Mouse (Mus musculus) neural tube, embryonic 11.5 days (tissue): ENCODE measurements at regions not wholly inside any gene's neighbourhood (a gene's known extent, or its start where the extent isn't known, plus 50 kb on each side); places are given as distances from the start of the nearest gene placed in this dataset.
"Not testable (repeated sequence)": the region's sequence is repeated elsewhere in the genome, so short reads cannot be mapped to it uniquely, and the experiment has no call there.

Source experiments
- ATAC-seq: fragments of 200-750 bp; cut with Nextera tagmentation; 2 replicates; pipeline ENCODE4 v1.8.0; 2017; ENCODE audit warnings: moderate number of reproducible peaks, mild to moderate bottlenecking, moderate TSS enrichment, moderate library complexity; ENCODE audit not compliant: insufficient read depth, low FRiP score, low TSS enrichment
- DNase-seq: peaks from one replicate; pipeline ENCODE4 v3.0.0-alpha.2; 2015; ENCODE audit warnings: low spot score
- H3K27ac ChIP-seq: fragments of 300-500 bp; sonication (generic); 2 replicates; pipeline ENCODE4 v1.5.1; 2014; ENCODE audit warnings: low read depth, mild to moderate bottlenecking, low read length
- H3K27me3 ChIP-seq: fragments of 300-500 bp; sonication (generic); 2 replicates; pipeline ENCODE4 v1.6.1; 2014; ENCODE audit warnings: mild to moderate bottlenecking, low read length, mixed read lengths; ENCODE audit not compliant: control insufficient read depth, insufficient read depth
- H3K36me3 ChIP-seq: fragments of 300-500 bp; sonication (generic); 2 replicates; pipeline ENCODE4 v1.6.1; 2014; ENCODE audit warnings: mild to moderate bottlenecking, low read length, moderate library complexity, mixed read lengths; ENCODE audit not compliant: control insufficient read depth, insufficient read depth
- H3K4me1 ChIP-seq: fragments of 300-500 bp; sonication (generic); 2 replicates; pipeline ENCODE4 v1.6.1; 2014; ENCODE audit warnings: low read length, mixed read lengths; ENCODE audit not compliant: control insufficient read depth, insufficient read depth
- H3K4me2 ChIP-seq: fragments of 300-500 bp; sonication (generic); 2 replicates; pipeline ENCODE4 v1.6.1; 2014; ENCODE audit warnings: low read depth, mild to moderate bottlenecking, moderate library complexity
- H3K4me3 ChIP-seq: fragments of 300-500 bp; sonication (generic); 2 replicates; pipeline ENCODE4 v1.5.1; 2014; ENCODE audit warnings: low read depth, low read length
- H3K9ac ChIP-seq: fragments of 300-500 bp; sonication (generic); 2 replicates; pipeline ENCODE4 v1.6.1; 2014; ENCODE audit warnings: mild to moderate bottlenecking, low read length
- H3K9me3 ChIP-seq: fragments of 300-500 bp; sonication (generic); 2 replicates; pipeline ENCODE4 v1.6.1; 2016; ENCODE audit warnings: low read length; ENCODE audit not compliant: control insufficient read depth
- WGBS: fragments of 180-500 bp; shearing (Covaris S2); extraction: QIAGEN DNeasy Blood & Tissue Kit; methylation state at CpG from one replicate; pipeline ENCODE4 v1.1.7; 2014; 5-methylcytosine and 5-hydroxymethylcytosine counted together

DNA sequence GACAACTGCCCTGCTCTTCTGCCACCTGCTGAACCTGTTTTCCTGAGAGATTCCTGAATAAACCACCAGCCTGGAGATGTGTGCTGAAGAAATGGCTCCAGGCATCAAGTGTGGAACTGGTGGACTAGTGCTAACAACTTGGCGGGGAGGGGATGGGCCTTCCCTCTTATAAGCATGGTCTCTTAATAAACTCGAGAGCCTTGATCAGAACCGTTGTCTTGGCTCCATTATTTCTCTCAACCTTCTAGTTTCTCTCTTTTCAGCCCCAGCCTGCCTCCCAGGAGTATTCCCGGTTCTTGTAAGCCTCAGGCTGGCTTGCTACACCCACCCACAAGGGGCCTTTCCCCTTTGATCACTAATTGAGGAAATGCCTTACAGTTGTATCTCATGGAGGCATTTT is 473.0 kb upstream of the Cntn5 start:
- H3K27me3 ChIP-seq = no peaks in the 10 kb centered on the region
- H3K4me2 ChIP-seq = no peak overlapping the region
- H3K9ac ChIP-seq = no peak overlapping the region
- no peak overlapping the region for H3K27ac ChIP-seq
- WGBS = 74% methylated on average over 4 of the region's 4 CpGs
- H3K36me3 ChIP-seq = no peaks in the 10 kb centered on the region
- no peak for DNase-seq
- H3K9me3 ChIP-seq = no peaks in the 10 kb centered on the region
- no peaks in the 10 kb centered on the region for H3K4me1 ChIP-seq
- no peak for ATAC-seq
- no peak overlapping the region for H3K4me3 ChIP-seq

GRCm38 (mm10) chr9:11373294-11373903 is 468.8 kb upstream of the Cntn5 start:
- 82% methylated on average over 2 of the region's 2 CpGs for WGBS
- no peak overlapping the region for H3K4me2 ChIP-seq
- H3K9me3 ChIP-seq = no peaks in the 10 kb centered on the region
- no peak overlapping the region for H3K4me3 ChIP-seq
- no peak for DNase-seq
- no peak for ATAC-seq
- H3K27me3 ChIP-seq = no peaks in the 10 kb centered on the region
- H3K4me1 ChIP-seq = no peaks in the 10 kb centered on the region
- no peak overlapping the region for H3K27ac ChIP-seq
- no peak overlapping the region for H3K9ac ChIP-seq
- H3K36me3 ChIP-seq = no peaks in the 10 kb centered on the region

DNA sequence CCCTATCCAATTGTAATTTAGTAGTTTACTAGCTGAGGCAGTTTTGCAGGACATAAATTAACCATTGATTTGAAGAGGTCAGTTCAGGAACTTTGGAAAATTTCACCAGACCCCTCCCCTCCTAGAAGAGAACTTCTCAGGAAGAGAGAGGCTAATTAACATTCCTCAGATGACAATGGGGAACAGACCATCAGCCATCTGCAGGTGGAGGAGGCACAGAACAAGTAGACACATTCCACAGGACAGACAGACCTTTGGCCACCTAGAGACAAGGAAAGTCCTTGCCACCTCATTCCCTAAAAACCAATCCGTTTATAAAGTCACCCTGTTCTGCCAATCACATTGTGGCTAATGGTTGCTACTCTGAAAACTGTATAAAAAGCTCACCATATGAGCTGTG is 463.5 kb upstream of the Cntn5 start:
- Histone ChIP-seq H3K27ac (no peak overlapping the region), H3K27me3 (no peaks in the 10 kb centered on the region), H3K9ac (no peak overlapping the region), H3K36me3 (no peaks in the 10 kb centered on the region), H3K4me3 (no peak overlapping the region), H3K4me2 (no peak overlapping the region), H3K4me1 (no peaks in the 10 kb centered on the region), H3K9me3 (no peaks in the 10 kb centered on the region)
- ATAC-seq = no peak
- 59% methylated on average over 1 of the region's 1 CpGs for WGBS
- no peak for DNase-seq

GRCm38 (mm10) chr9:11328900-11329299 is 424.3 kb upstream of the Cntn5 start:
- Histone ChIP-seq H3K27ac (no peak overlapping the region), H3K4me3 (no peak overlapping the region), H3K4me2 (no peak overlapping the region), H3K9me3 (no peaks in the 10 kb centered on the region), H3K4me1 (no peaks in the 10 kb centered on the region), H3K36me3 (no peaks in the 10 kb centered on the region), H3K27me3 (no peaks in the 10 kb centered on the region), H3K9ac (no peak overlapping the region)
- no peak for DNase-seq
- 91% methylated on average over 4 of the region's 4 CpGs for WGBS
- ATAC-seq = no peak

GRCm38 (mm10) chr9:11317221-11317620 is 412.6 kb upstream of the Cntn5 start:
- no peak for ATAC-seq
- H3K4me3 ChIP-seq = no peak overlapping the region
- no peak overlapping the region for H3K9ac ChIP-seq
- no peaks in the 10 kb centered on the region for H3K9me3 ChIP-seq
- no peaks in the 10 kb centered on the region for H3K36me3 ChIP-seq
- H3K27ac ChIP-seq = no peak overlapping the region
- no peaks in the 10 kb centered on the region for H3K4me1 ChIP-seq
- 89% methylated on average over 1 of the region's 1 CpGs for WGBS
- no peak overlapping the region for H3K4me2 ChIP-seq
- H3K27me3 ChIP-seq = no peaks in the 10 kb centered on the region
- no peak for DNase-seq

GRCm38 (mm10) chr9:11297116-11297515 is 392.5 kb upstream of the Cntn5 start:
- H3K4me3 ChIP-seq, H3K27ac ChIP-seq, H3K27me3 ChIP-seq, H3K36me3 ChIP-seq, H3K9me3 ChIP-seq, H3K9ac ChIP-seq, H3K4me2 ChIP-seq, ATAC-seq, H3K4me1 ChIP-seq, DNase-seq: not testable (repeated sequence)
- WGBS = 98% methylated on average over 17 of the region's 17 CpGs

DNA sequence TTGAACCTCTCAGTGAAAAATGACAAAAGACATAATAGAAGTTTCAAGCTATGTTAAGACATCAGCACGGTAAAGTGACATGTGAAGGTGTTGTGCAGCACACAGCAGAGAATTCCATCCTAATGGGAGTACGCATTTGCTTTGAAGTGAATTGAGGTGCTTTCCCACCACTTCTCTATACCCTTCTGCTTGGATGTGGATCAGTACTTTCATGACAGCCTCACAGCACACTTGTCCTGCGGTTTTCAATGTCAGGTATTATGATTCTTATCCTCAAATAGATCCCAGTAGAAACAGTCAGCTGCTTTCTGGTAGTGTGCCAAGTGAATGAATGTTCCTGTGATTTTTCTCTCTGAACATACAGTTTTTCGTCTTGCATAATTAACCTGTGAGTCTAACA is 380.6 kb upstream of the Cntn5 start:
- no peak overlapping the region for H3K27ac ChIP-seq
- H3K9ac ChIP-seq = no peak overlapping the region
- H3K27me3 ChIP-seq = no peaks in the 10 kb centered on the region
- H3K36me3 ChIP-seq = no peaks in the 10 kb centered on the region
- H3K4me2 ChIP-seq = no peak overlapping the region
- DNase-seq (no peak), ATAC-seq (no peak)
- H3K9me3 ChIP-seq = no peaks in the 10 kb centered on the region
- no peak overlapping the region for H3K4me3 ChIP-seq
- no peaks in the 10 kb centered on the region for H3K4me1 ChIP-seq
- whole genome bisulfite sequencing = 83% methylated on average over 4 of the region's 4 CpGs

DNA sequence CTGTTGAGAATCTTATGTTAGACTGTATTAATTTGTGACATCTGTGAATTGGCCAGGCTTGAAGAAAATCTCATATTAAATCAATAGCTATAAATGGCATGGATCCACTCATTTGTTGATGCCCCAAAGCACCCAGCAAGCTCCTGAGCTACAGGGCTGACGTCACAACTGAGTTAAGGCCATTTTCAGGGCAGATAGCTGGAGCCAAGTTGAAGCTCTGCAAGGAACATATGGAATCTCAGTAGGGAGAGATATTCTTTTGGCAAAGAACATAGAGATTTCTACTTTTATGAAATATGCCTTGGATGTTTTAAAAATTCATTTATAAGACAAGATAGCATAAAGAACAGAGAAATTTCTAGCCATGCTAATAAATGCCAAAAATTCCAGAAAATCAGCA is 380.0 kb upstream of the Cntn5 start:
- no peaks in the 10 kb centered on the region for H3K9me3 ChIP-seq
- H3K4me2 ChIP-seq = no peak overlapping the region
- H3K27me3 ChIP-seq = no peaks in the 10 kb centered on the region
- ATAC-seq (no peak), DNase-seq (no peak)
- no peaks in the 10 kb centered on the region for H3K4me1 ChIP-seq
- no peaks in the 10 kb centered on the region for H3K36me3 ChIP-seq
- H3K9ac ChIP-seq = no peak overlapping the region
- H3K4me3 ChIP-seq = no peak overlapping the region
- H3K27ac ChIP-seq = no peak overlapping the region
- 91% methylated on average over 1 of the region's 1 CpGs for WGBS

- Histone ChIP-seq H3K4me3 (no peak overlapping the region), H3K4me1 (no peaks in the 10 kb centered on the region), H3K27ac (no peak overlapping the region), H3K36me3 (no peaks in the 10 kb centered on the region), H3K9ac (no peak overlapping the region), H3K4me2 (no peak overlapping the region), H3K27me3 (no peaks in the 10 kb centered on the region), H3K9me3 (no peaks in the 10 kb centered on the region)
- DNase-seq (no peak), ATAC-seq (no peak)
- WGBS = 88% methylated on average over 5 of the region's 5 CpGs
Measured at GRCm38 (mm10) chr9:11279409-11280127, 375.0 kb upstream of the Cntn5 start.
